Mouse (Mus musculus) kidney, postnatal 0 days (tissue): ENCODE measurements around the gene Ezr. TPM values are rescaled to one million over a fixed set of nuclear protein-coding genes. Genes with fewer than 3 reads are reported as not detected.
"Not testable (repeated sequence)": the region's sequence is repeated elsewhere in the genome, so short reads cannot be mapped to it uniquely, and the experiment has no call there.

ENCODE experiments used
- ATAC-seq: fragments of 200-750 bp; cut with Nextera tagmentation; replicated peaks from 2 replicates; pipeline ENCODE4 v1.8.0; 2017; ENCODE audit warnings: low read depth, moderate number of reproducible peaks, moderate TSS enrichment, moderate library complexity; ENCODE audit not compliant: low FRiP score
- DNase-seq: peaks from one replicate; pipeline ENCODE4 v3.0.0-alpha.2; 2016; ENCODE audit warnings: low spot score
- H3K27ac ChIP-seq: fragments of 300-500 bp; sonication (generic); 2 replicates; pipeline ENCODE4 v1.5.1; 2014; ENCODE audit warnings: mild to moderate bottlenecking
- H3K27me3 ChIP-seq: fragments of 300-500 bp; sonication (generic); 2 replicates; pipeline ENCODE4 v1.6.1; 2014; ENCODE audit warnings: low read length, mixed read lengths; ENCODE audit not compliant: insufficient read depth
- H3K36me3 ChIP-seq: fragments of 300-500 bp; sonication (generic); 2 replicates; pipeline ENCODE4 v1.6.1; 2014; ENCODE audit warnings: low read length, mixed read lengths; ENCODE audit not compliant: insufficient read depth
- H3K4me1 ChIP-seq: fragments of 300-500 bp; sonication (generic); replicated peaks from 2 replicates; pipeline ENCODE4 v1.6.1; 2014; ENCODE audit warnings: antibody characterized with exemption, low read length, mixed read lengths; ENCODE audit not compliant: insufficient read depth
- H3K4me2 ChIP-seq: fragments of 300-500 bp; sonication (generic); 2 replicates; pipeline ENCODE4 v1.6.1; 2014; ENCODE audit warnings: mild to moderate bottlenecking, low read length, moderate library complexity, mixed read lengths
- H3K4me3 ChIP-seq: fragments of 300-500 bp; sonication (generic); replicated peaks from 2 replicates; pipeline ENCODE4 v1.5.1; 2014; ENCODE audit warnings: low read depth, low read length
- H3K9ac ChIP-seq: fragments of 300-500 bp; sonication (generic); 2 replicates; pipeline ENCODE4 v1.6.1; 2014; ENCODE audit warnings: low read depth, low read length
- H3K9me3 ChIP-seq: fragments of 300-500 bp; sonication (generic); replicated peaks from 2 replicates; pipeline ENCODE4 v1.6.1; 2016; ENCODE audit warnings: low read length, inconsistent platforms, mixed read lengths
- WGBS: fragments of 180-500 bp; shearing (Covaris S2); extraction: QIAGEN DNeasy Blood & Tissue Kit; methylation state at CpG from one replicate; pipeline ENCODE4 v1.1.7; 2014; 5-methylcytosine and 5-hydroxymethylcytosine counted together
- polyA plus RNA-seq: library from polyadenylated mRNA; unstranded; fragments of >200 nt; fragmentation: Nextera tagmentation; extraction: Ambion mirVana; gene quantifications from 2 replicates; pipeline ENCODE4 v1.2.1, GENCODE M21; 2015

The Ezr gene
- polyA plus RNA-seq, 1 experiment from 2014 or later = 281 TPM

DNA sequence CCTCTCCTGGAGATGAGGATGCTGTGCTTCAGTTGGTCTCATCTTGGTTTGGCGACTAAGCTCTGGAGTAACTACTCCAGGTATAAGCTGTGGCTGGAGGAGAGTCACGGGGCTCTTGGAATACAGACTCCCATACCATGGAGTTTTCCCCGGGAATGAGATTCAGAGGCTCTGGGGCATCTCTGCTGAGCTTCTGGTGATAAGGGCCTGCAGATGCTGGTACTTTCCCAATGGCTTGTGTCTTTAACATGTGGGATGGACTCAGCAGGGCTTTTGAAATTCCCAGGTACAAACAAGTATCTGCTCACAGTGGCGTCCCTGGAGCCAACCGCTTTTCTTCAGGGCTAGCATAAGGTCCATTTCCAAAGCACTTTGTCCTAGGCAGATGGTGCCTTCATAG is 75.2 kb downstream of the Ezr start:
- not testable (repeated sequence) for H3K27me3 ChIP-seq, H3K4me1 ChIP-seq, H3K36me3 ChIP-seq, H3K9ac ChIP-seq, DNase-seq, ATAC-seq, H3K27ac ChIP-seq, H3K9me3 ChIP-seq, H3K4me2 ChIP-seq, H3K4me3 ChIP-seq
- WGBS = 88% methylated on average over 5 of the region's 5 CpGs

DNA sequence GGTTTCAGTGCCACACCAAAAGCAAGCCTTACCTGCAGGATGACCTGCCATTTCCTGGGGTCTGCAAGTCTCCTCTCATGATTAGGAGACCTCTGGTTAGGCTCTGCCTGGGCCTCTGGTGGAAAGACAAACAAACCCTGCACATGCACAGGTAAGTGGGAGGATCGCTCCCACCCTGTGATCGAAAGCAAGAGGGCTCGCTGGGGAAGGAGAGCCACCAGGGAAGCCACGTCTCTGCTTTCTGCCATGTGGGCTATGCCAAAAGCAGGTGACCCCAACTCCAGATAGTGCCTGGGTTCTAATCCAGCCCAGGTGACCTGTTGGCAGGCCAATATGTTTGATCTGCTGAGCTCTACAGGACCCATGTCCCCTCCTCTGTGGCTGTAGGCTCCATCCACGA is 76.1 kb downstream of the Ezr start:
- H3K36me3 ChIP-seq, H3K27me3 ChIP-seq, ATAC-seq, H3K27ac ChIP-seq, H3K9ac ChIP-seq, H3K4me2 ChIP-seq, H3K4me3 ChIP-seq, DNase-seq, H3K9me3 ChIP-seq, H3K4me1 ChIP-seq: not testable (repeated sequence)
- WGBS = 82% methylated on average over 5 of the region's 5 CpGs

GRCm38 (mm10) chr17:6703381-6704270 is 79.0 kb downstream of the Ezr start:
- not testable (repeated sequence) for H3K9ac ChIP-seq, H3K4me2 ChIP-seq, H3K27ac ChIP-seq, H3K36me3 ChIP-seq, H3K9me3 ChIP-seq, DNase-seq, ATAC-seq, H3K4me3 ChIP-seq, H3K27me3 ChIP-seq, H3K4me1 ChIP-seq
- WGBS = 41% methylated on average over 6 of the region's 9 CpGs

DNA sequence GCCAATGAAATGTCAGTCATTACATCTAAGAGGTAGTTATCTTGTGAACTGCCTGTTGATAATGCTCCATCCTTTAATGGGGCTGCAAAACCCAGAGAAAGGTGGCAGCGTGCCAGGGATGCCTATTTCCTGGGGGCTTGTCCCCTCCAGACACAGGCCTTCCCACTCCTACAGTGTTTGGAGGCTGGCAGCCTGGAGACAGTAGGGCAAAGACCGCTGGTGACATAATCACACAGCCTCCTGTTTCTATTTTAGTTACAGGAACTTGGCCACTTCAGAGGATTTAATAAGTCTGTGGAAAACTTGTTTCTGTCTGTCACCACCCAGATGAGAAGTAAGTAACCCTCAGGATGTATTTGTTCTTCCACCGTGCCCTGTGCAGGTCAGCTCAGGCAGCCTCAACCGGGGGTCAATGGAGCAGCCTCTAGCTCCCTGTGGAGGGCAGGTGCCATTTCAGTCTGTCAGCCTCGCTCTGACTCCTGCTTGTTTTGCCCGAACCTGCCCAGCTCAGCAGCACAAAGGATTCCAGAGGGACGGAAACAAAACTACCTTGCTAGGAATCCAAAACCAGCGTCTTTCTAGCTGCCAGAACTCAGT is 79.9 kb downstream of the Ezr start:
- not testable (repeated sequence) for H3K27me3 ChIP-seq, H3K4me1 ChIP-seq, H3K4me3 ChIP-seq, H3K9ac ChIP-seq, H3K4me2 ChIP-seq, H3K9me3 ChIP-seq, H3K36me3 ChIP-seq, DNase-seq, ATAC-seq, H3K27ac ChIP-seq
- 33% methylated on average over 1 of the region's 8 CpGs for WGBS

- not testable (repeated sequence) for H3K9me3 ChIP-seq, H3K27me3 ChIP-seq, H3K9ac ChIP-seq, H3K4me2 ChIP-seq, H3K27ac ChIP-seq, H3K36me3 ChIP-seq, H3K4me3 ChIP-seq, ATAC-seq, DNase-seq, H3K4me1 ChIP-seq
- 67% methylated on average over 3 of the region's 7 CpGs for WGBS
Observed at GRCm38 (mm10) chr17:6700077-6700476, 82.5 kb downstream of the Ezr start.

GRCm38 (mm10) chr17:6699502-6699901 is 83.1 kb downstream of the Ezr start:
- DNase-seq, H3K4me1 ChIP-seq: not testable (repeated sequence)
- WGBS = 85% methylated on average over 8 of the region's 9 CpGs

More at GRCm38 (mm10) chr17:6699502-6699901, 83.1 kb downstream of the Ezr start:
- H3K4me3 ChIP-seq, ATAC-seq, H3K9me3 ChIP-seq, H3K4me2 ChIP-seq, H3K27ac ChIP-seq, H3K9ac ChIP-seq, H3K27me3 ChIP-seq, H3K36me3 ChIP-seq: not testable (repeated sequence)
